Mouse (Mus musculus): ENCODE measurements around the gene Rnaseh2a.

Rnaseh2a gene

DNA sequence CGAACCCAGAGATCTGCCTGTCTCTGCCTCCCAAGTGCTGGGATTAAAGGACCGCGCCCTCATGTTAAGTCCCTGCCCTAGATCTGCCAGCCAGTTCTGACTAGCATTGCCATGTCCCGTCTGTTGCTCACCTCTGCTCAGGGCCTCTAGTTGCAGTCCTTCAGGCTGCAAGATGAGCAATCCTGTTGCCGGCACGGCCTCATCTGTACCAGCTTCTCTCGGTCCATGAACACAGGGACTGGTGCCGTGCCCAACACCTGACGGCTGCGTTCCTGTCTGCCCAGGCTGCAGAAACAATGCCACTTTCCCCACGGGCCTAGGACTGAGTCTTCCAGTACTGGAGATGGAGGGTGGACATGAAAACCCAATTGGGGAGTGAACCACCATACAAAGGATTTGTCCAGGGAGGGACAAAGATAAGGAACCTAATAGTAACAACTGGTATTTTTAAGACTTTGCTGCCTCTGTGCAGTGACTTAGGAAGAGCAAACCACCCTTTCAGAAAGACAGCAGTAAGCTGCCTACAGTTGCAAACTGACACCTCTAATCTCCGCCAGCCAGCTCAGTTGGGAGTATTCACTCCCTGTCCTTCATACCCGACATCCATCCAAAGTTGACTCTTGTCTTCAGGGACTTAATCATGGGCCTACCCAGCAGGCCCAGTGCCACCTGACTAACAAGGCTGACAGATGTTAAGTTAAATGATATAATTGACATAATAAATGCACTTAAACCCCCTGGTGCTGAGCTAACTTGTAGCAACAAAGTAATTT is 1.8 kb downstream of the Rnaseh2a start:
- DNase-seq (ENCODE audit: low read depth, low spot score): no peak

- DNase-seq (ENCODE audit: low read depth, low spot score): no peak
These were observed 3.0 kb downstream of the Rnaseh2a start for GRCm38 (mm10) chr8:84966603-84967002.

- peak; percentile 97 for DNase-seq (ENCODE audit: low read depth, low spot score)
These were observed 3.8 kb downstream of the Rnaseh2a start for GRCm38 (mm10) chr8:84965731-84966291.

- DNase-seq (ENCODE audit: low read depth, low spot score): no peak
These were observed 5.6 kb downstream of the Rnaseh2a start for GRCm38 (mm10) chr8:84963952-84964351.

DNA sequence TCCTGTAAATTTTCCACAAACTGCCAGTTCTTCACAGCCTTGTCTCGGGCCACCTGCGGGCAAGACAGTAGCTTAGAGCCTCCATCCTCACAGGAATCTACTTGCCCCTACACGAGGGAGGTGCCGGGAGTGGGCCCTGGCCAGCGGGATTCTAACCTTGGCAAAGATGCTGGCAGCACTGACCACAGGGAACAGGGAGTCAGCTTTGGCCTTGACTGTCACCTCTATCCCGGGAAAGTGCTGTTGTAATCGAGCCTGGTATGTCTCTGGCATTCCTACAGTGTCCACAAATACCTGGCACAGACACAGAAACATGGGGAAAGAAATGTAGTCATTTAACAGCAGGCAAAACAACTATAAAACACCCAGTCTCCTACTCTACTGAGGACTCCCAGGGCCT is 9.8 kb downstream of the Rnaseh2a start:
- DNase-seq (ENCODE audit: low read depth, low spot score): no peak

DNA sequence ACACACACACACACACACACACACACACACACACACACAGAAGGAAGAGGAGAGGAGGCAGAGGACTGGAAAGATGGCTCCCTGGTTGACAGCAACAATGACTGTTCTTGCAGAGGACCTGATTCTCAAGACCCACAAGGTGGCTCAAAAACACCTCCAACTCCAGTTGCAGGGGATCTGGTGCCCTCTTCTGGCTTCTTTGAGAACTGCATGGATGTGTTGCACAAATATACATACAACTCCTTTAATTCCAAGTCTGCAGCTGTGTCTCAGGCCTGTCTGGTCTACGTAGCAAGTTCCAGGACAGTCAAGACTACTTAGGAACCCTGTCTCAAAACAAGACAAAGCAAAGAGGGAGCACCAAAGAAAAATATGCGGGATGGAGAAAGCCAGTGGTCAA is 12.8 kb downstream of the Rnaseh2a start:
- peak; percentile 85 for DNase-seq (ENCODE audit: low read depth, low spot score)

DNA sequence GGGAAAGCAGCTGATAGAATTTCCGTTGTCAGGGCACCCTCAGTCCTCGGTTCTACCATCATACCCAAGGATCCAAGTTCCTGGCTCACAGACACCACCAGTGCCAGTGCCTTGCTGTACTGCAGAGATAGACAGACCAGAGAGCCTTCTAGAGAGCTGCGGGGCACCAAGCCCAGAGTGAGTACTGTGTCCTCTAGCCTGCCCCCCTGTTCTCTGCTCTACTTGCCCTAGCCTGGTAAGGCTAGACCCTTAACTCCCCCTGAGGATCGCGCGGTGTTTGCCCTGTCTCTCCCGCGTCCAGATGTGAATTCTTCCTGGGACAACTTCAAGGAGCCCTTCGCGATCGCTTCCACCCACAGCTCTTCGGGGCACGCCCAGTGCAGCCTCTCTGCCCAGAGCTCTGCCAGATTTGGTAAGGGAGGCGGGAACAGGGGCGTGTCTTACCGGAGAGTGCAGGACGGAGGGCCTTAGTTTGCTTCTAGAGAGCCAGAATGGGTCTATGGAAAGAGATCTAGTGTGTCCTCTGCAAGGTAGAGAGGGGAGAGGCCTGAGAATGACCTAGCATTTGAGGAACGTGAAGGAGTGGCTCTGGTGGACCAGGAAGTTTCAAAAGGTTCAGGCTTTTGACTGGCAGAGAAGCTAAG is 16.8 kb downstream of the Rnaseh2a start:
- DNase-seq (ENCODE audit: low read depth, low spot score): no peak

DNA sequence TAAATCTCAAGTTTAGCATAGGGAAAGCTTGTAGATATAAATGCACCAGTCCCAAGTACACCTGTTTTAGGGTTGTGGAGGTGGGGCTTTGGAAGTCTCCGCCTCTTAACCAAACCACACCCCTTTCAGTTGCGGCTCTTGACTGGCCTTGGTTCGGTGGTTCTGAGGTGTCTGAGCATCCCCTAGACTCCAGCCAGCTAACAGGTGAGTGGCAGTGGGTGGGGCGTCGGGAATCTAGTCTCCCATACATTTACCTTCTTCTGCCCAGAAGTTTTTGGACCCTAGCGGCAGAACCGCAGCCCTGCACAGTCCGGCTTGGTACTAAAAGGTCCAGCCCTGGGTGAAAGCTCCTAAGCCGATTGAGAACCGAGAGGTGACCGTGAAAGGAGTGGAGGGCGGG is 19.8 kb downstream of the Rnaseh2a start:
- DNase-seq (ENCODE audit: low read depth, low spot score): no peak

GRCm38 (mm10) chr8:84947241-84947545 is 22.4 kb downstream of the Rnaseh2a start:
- peak; percentile 69 for DNase-seq (ENCODE audit: low read depth, low spot score)

- no peak for DNase-seq (ENCODE audit: low read depth, low spot score)
These were observed 22.9 kb downstream of the Rnaseh2a start, which contains the start of gene Rtbdn for GRCm38 (mm10) chr8:84946528-84947240. Gene Rtbdn, plus strand, starts transcription at chr8:84946991.

DNA sequence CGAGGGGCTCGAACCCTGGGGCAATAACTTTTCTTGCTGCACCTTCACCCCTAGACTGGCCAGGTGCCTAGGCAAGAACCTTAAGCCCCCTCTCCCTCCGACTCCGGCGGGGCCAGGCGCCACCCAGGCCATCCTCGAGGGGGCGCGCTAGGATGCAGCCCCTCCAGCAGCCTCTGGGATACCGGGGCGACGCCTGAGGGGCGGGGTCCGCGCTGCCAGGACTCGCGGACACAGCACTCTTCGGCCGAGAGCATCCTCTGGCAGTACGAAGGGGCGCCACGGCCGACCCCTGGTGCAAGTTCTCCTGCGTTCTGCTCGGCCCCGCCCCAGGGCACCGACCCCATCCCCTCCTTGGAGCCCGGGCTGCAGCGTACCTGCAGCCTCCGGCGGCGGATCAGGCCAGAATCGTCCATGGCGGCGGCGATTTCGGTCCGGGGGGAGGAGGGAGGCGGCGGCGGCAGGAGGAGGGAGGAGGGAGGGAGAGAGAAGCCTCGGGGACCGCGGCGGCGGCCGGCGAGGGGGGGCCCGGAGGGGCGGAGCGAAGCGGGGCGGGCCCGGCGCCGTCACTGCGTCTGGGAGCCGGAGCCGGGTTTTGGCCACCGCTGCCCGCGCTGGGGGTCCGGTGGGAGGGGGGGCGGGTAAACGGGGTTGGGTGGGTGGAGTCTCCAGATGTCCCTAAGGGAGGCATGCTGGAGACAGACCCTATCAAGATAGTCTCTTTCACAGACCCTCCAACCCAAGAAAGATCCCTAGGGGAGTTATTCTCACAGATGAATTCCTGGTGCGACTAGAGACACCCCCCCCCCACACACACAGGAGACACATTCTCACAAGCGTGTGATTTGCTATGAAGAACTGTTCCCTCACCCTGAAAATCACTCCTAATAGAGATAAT is 23.7 kb downstream of the Rnaseh2a start:
- no peak for DNase-seq (ENCODE audit: low read depth, low spot score)

DNA sequence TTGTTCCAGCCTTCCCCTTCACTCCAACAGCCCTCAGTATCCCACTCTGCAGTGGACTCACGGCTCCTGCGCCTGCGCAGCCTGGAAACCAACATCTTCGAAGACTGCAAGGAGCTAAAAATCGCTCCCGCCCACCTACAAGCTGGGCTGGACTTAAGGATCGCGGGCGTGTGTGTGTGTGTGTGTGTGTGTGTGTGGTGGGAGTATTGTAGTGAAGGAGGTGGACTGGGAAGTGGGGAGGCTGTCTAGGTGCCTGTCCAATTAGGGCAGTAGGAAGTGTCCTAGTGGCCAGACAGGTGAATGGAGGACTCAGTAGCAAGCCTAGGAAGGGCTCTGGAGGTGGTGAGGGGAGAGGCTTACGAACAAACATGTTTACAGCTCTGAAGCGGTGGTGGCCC is 24.3 kb downstream of the Rnaseh2a start:
- DNase-seq (ENCODE audit: low read depth, low spot score): no peak

GRCm38 (mm10) chr8:84944478-84945160 is 24.9 kb downstream of the Rnaseh2a start:
- DNase-seq (ENCODE audit: low read depth, low spot score): peak; percentile 68

DNA sequence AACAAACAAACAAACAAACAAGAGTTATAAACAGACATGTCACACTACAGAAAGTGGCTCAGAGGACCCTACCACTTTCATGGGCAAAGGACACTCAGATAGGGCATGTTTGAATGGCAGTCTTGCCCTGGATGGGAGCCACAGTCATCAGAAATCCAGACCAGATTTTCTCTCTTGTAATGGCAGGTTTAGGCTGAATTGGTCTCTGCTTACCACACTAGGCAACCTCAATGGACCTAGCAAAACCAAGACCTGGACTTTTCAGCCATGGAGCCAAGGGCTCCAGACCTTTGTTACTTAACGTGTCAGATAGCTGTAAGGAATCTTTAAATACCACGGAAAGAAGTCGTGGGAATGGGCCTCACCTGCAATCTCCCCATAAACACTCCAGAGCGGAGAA is 25.9 kb downstream of the Rnaseh2a start:
- no peak for DNase-seq (ENCODE audit: low read depth, low spot score)

GRCm38 (mm10) chr8:84937620-84938485 is 31.7 kb downstream of the Rnaseh2a start:
- no peak for DNase-seq (ENCODE audit: low read depth, low spot score)

GRCm38 (mm10) chr8:84936962-84937546 is 32.5 kb downstream of the Rnaseh2a start, which contains the start of gene Mast1:
Gene Mast1, minus strand, starts transcription at chr8:84937359.
- peak; percentile 73 for DNase-seq (ENCODE audit: low read depth, low spot score)

DNA sequence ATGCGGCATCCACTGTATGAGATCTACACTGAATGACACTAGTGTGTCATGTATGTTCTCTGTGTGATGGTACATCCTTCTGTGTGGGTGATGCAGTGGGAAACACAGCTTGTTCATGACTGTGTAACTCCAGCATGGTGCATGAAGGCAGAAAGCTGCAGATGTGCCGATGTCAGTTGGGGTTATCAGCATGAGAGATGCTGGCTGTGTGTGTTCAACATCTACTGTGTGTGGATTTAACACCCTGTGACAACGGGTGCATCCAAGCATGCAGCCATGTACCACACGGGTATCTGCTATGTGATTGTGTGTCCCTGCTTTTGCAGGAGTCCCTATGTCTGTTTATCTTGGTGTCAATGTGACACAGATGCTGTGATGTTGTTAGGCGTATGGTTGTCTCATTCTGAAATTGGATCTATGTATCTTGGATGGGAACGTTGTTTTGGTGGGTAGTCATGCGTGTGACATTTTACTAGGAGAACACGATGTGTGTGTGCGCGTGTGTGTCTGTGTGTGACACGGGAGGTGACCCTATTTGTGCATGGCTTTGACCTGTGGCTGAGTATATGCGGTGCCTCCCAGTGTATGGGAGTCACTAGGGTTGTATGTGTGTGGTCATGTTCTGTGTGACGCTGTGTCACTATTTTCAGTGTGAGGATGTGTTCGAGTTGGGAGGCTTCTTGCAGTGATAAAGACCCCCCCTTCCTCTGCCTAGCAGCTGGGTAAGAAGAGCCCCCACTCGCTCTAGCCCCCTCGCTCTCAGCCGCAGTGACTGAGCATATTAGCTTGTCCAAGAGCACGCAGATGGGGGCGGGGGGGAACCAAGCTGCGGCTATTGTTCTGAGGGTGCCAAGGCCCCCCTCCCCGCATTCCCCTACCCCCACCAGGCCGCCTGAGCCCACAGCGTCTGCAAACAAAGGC is 33.3 kb downstream of the Rnaseh2a start:
- DNase-seq (ENCODE audit: low read depth, low spot score): no peak

DNA sequence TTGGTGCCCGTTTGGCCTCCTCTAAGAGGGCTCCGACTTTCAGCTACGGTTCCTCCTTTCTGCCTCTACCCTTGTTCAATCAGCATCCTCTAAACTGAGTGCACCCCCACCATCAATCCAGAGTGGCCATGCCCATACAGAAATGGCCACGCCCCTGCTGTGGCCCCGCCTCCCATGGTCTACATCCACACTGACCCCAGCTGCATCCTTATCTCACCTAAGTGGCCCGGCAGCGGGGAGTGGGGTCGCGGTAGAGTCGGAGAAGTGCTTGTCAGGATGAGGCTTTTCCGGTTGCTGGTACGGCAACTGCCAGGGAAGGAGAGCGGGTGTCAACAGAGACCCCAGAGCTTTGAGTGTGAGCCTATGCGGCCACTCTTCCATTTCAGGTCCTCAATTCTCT is 34.1 kb downstream of the Rnaseh2a start:
- no peak for DNase-seq (ENCODE audit: low read depth, low spot score)
